ENCODE assay signal across 8 mouse cellular contexts in genomic region chr7:127712461-127713385, GRCm38 (mm10). TPM values are rescaled to one million over a fixed set of nuclear protein-coding genes. Genes with fewer than 3 reads are reported as not detected.
A peak's percentile ranks its signal among the peaks of the same experiment; 100 is the strongest.
DNase-seq lines count a peak whose midpoint lies in the region; ATAC-seq and TF ChIP-seq lines count a peak whose summit lies in the region.

Gene Ctf1 (plus strand): TSS chr7:127712736.

- H3K4me3 ChIP-seq in forebrain, embryonic 10.5 days = peak within 1 kb of the TSS; percentile 53
- peak within 1 kb of the TSS; percentile 31 to 42 for H3K4me3 ChIP-seq in heart, embryonic 14.5 days (ENCODE audit: control insufficient read depth in 1 of 2, insufficient read depth in 1 of 2, low read depth in 1 of 2, low read length in 2 of 2)
- peak within 1 kb of the TSS; percentile 23 to 39 for H3K4me3 ChIP-seq in liver, embryonic 14.5 days (ENCODE audit: insufficient read depth in 1 of 2, low read depth in 2 of 2, low read length in 2 of 2)
- H3K4me3 ChIP-seq in testis, adult 2 months (ENCODE audit: control insufficient read depth, low read depth, low read length) = peak within 1 kb of the TSS; percentile 66

- TF ChIP-seq CTCF in liver, embryonic 14.5 days (IDR thresholded peaks at IDR 0.05; ENCODE audit: low read depth) = no peak
- TF ChIP-seq CTCF in testis, adult 2 months (IDR thresholded peaks at IDR 0.05; ENCODE audit: control insufficient read depth, insufficient read depth, insufficient replicate concordance, low read depth, low read length) = no peak

- H3K27me3 ChIP-seq in forebrain, embryonic 10.5 days (ENCODE audit: poor library complexity, severe bottlenecking) = peaks cover 5% of the 10 kb centered on the region; the same call in 1 of the 2 replicates
- 0 out of 2 replicates have a peak, but pooled peaks cover 2% of the 10 kb centered on the region for H3K27me3 ChIP-seq in heart, embryonic 14.5 days (ENCODE audit: control insufficient read depth, insufficient read depth, low read length)
- H3K27me3 ChIP-seq in liver, embryonic 14.5 days (ENCODE audit: control insufficient read depth, insufficient read depth, low read length) = peaks cover 3% of the 10 kb centered on the region
- H3K27me3 ChIP-seq in testis, adult 2 months (ENCODE audit: control insufficient read depth, insufficient read depth, low read length) = no peaks in the 10 kb centered on the region

- 0 out of 2 replicates have a peak, but pooled peaks cover 2% of the 10 kb centered on the region for H3K36me3 ChIP-seq in forebrain, embryonic 10.5 days (replicated peaks)
- H3K36me3 ChIP-seq in heart, embryonic 14.5 days (ENCODE audit: control insufficient read depth, insufficient read depth, low read length) = no peaks in the 10 kb centered on the region
- H3K36me3 ChIP-seq in liver, embryonic 14.5 days (replicated peaks; ENCODE audit: control insufficient read depth, insufficient read depth, low read depth) = no peaks in the 10 kb centered on the region
- H3K36me3 ChIP-seq in testis, adult 2 months (ENCODE audit: control insufficient read depth, insufficient read depth, low read length) = no peaks in the 10 kb centered on the region

- H3K4me1 ChIP-seq in forebrain, embryonic 10.5 days = peaks cover 69% of the 10 kb centered on the region
- H3K4me1 ChIP-seq in heart, embryonic 14.5 days (ENCODE audit: control insufficient read depth in 2 of 2, insufficient read depth in 2 of 2, low read length in 2 of 2) = peaks cover 15 to 21% of the 10 kb centered on the region in 2 experiments
- peaks cover 5 to 30% of the 10 kb centered on the region in 2 experiments for H3K4me1 ChIP-seq in liver, embryonic 14.5 days (replicated peaks; ENCODE audit: control insufficient read depth in 2 of 2, insufficient read depth in 2 of 2, low read length in 1 of 2)
- H3K4me1 ChIP-seq in testis, adult 2 months (ENCODE audit: control insufficient read depth, insufficient read depth, low read length) = peaks cover 18% of the 10 kb centered on the region

- peak; percentile 58 for DNase-seq in CD4-positive helper T cell, adult 2 months (ENCODE audit: low read depth, low spot score)
- peak; percentile 67 for DNase-seq in brain, embryonic 18.5 days (ENCODE audit: low read depth, low spot score)
- DNase-seq in forebrain, embryonic 10.5 days (ENCODE audit: extremely low spot score, low spot score) = peak; percentile 84
- DNase-seq in kidney, postnatal 14 days = peak; percentile 88
- peak; percentile 38 to 53 (median 47) for DNase-seq in liver, embryonic 14.5 days (ENCODE audit: low read depth in 3 of 3, low spot score in 3 of 3)
- peak; percentile 81 for DNase-seq in neural tube, embryonic 10.5 days (ENCODE audit: extremely low spot score, low spot score)

- H3K4me2 ChIP-seq in heart, embryonic 14.5 days (ENCODE audit: low read length) = peak within 1 kb of the TSS; percentile 75
- peak within 1 kb of the TSS; percentile 67 for H3K4me2 ChIP-seq in liver, embryonic 14.5 days (ENCODE audit: low read depth)

- H3K27ac ChIP-seq in forebrain, embryonic 10.5 days = peak within 1 kb of the TSS; percentile 88
- peak within 1 kb of the TSS; percentile 80 to 86 for H3K27ac ChIP-seq in heart, embryonic 14.5 days (replicated peaks in 1 of 2; ENCODE audit: control insufficient read depth in 1 of 2, insufficient read depth in 1 of 2, low read depth in 2 of 2, low read length in 2 of 2)
- H3K27ac ChIP-seq in liver, embryonic 14.5 days = no peak within 1 kb of the TSS; the same call in none of the 2 replicates
- H3K27ac ChIP-seq in testis, adult 2 months (ENCODE audit: control insufficient read depth, insufficient read depth, low read depth, low read length) = peak within 1 kb of the TSS; percentile 76

- WGBS in forebrain, embryonic 10.5 days = under 1% methylated on average over 28 of the region's 28 CpGs
- 4% methylated on average over 28 of the region's 28 CpGs for WGBS in heart, embryonic 14.5 days
- 4% methylated on average over 28 of the region's 28 CpGs for WGBS in liver, embryonic 14.5 days (ENCODE audit: insufficient replicate concordance)

- no peak for TF ChIP-seq POLR2A in testis, adult 2 months (IDR thresholded peaks at IDR 0.05; ENCODE audit: control insufficient read depth, low read depth, low read length)

- no peak for TF ChIP-seq EP300 in liver, embryonic 14.5 days (IDR thresholded peaks at IDR 0.05; ENCODE audit: low read depth)

- H3K9ac ChIP-seq in heart, embryonic 14.5 days (ENCODE audit: low read length) = peak within 1 kb of the TSS; percentile 59
- peak within 1 kb of the TSS; percentile 60 for H3K9ac ChIP-seq in liver, embryonic 14.5 days (replicated peaks)

- ATAC-seq in heart, embryonic 14.5 days (ENCODE audit: insufficient number of reproducible peaks, insufficient read depth, low FRiP score, low read depth) = no peak
- no peak for ATAC-seq in liver, embryonic 14.5 days (ENCODE audit: insufficient read depth)

- H3K9me3 ChIP-seq in forebrain, embryonic 10.5 days = no peaks in the 10 kb centered on the region
- no peaks in the 10 kb centered on the region for H3K9me3 ChIP-seq in heart, embryonic 14.5 days (ENCODE audit: control insufficient read depth, low read length)
- no peaks in the 10 kb centered on the region for H3K9me3 ChIP-seq in liver, embryonic 14.5 days (ENCODE audit: control insufficient read depth, low read length)

RNA-seq across cellular contexts. Expression of gene Ctf1, which starts in this region (rescaled TPM):
- 5.9 and 6.0 TPM in 2 replicates for polyA plus RNA-seq in forebrain, embryonic 10.5 days (2016; fragmentation: Nextera tagmentation; extraction: Ambion mirVana)
- 4.7 and 5.6 TPM in 2 replicates for polyA plus RNA-seq in heart, embryonic 14.5 days (2014; fragmentation: Nextera tagmentation; extraction: Ambion mirVana)
- 2.6 and 4.3 TPM in 2 replicates for polyA plus RNA-seq in liver, embryonic 14.5 days (2012; rRNA removed)
- 1.7 and 2.5 TPM in 2 replicates for polyA plus RNA-seq in liver, embryonic 14.5 days (2014; fragmentation: Nextera tagmentation; extraction: Ambion mirVana)
- 4.7 and 5.1 TPM in 2 replicates for polyA plus RNA-seq in testis, adult 2 months (2012; rRNA removed)
